Mouse (Mus musculus) limb, embryonic 12.5 days (tissue): Measurements from ENCODE around the gene Hmg20a. TPM values are rescaled to one million over a fixed set of nuclear protein-coding genes. Genes with fewer than 3 reads are reported as not detected.
A peak's percentile ranks its signal among the peaks of the same experiment; 100 is the strongest.

Source experiments
- ATAC-seq: fragments of 200-750 bp; cut with Nextera tagmentation; 2 replicates; pipeline ENCODE4 v1.8.0; 2017; ENCODE audit warnings: low read depth, moderate TSS enrichment; ENCODE audit not compliant: insufficient number of reproducible peaks, insufficient read depth, low FRiP score, low TSS enrichment
- H3K27ac ChIP-seq: fragments of 300-500 bp; sonication (generic); 2 replicates; pipeline ENCODE4 v1.5.1; 2016; ENCODE audit warnings: mild to moderate bottlenecking, moderate library complexity
- H3K27me3 ChIP-seq: fragments of 300-500 bp; sonication (generic); 2 replicates; pipeline ENCODE4 v1.6.1; 2016; ENCODE audit warnings: mild to moderate bottlenecking, moderate library complexity
- H3K36me3 ChIP-seq: fragments of 300-500 bp; sonication (generic); 2 replicates; pipeline ENCODE4 v1.6.1; 2016; ENCODE audit warnings: mild to moderate bottlenecking, moderate library complexity
- H3K4me1 ChIP-seq: fragments of 300-500 bp; sonication (generic); replicated peaks from 2 replicates; pipeline ENCODE4 v1.6.1; 2016
- H3K4me2 ChIP-seq: fragments of 300-500 bp; sonication (generic); 2 replicates; pipeline ENCODE4 v1.6.1; 2016; ENCODE audit warnings: mild to moderate bottlenecking, moderate library complexity
- H3K4me3 ChIP-seq: fragments of 300-500 bp; sonication (generic); replicated peaks from 2 replicates; pipeline ENCODE4 v1.5.1; 2016; ENCODE audit warnings: mild to moderate bottlenecking
- H3K9ac ChIP-seq: fragments of 300-500 bp; sonication (generic); replicated peaks from 2 replicates; pipeline ENCODE4 v1.6.1; 2016; ENCODE audit warnings: mild to moderate bottlenecking, moderate library complexity
- H3K9me3 ChIP-seq: fragments of 300-500 bp; sonication (generic); 2 replicates; pipeline ENCODE4 v1.6.1; 2016; ENCODE audit warnings: mild to moderate bottlenecking, moderate library complexity
- WGBS: fragments of 180-500 bp; shearing (Covaris S2); methylation state at CpG from one replicate; pipeline ENCODE4 v1.1.7; 2016; 5-methylcytosine and 5-hydroxymethylcytosine counted together
- polyA plus RNA-seq: library from polyadenylated mRNA; unstranded; fragments of >200 nt; fragmentation: Nextera tagmentation; extraction: Ambion mirVana; gene quantifications from 2 replicates; pipeline ENCODE4 v1.2.1, GENCODE M21; 2016

Hmg20a gene
- polyA plus RNA-seq, 1 experiment from 2014 or later: 72.9 TPM

GRCm38 (mm10) chr9:56527951-56528350 lies 109.5 kb downstream of the Hmg20a start:
- Histone ChIP-seq H3K9ac (no peak overlapping the region), H3K4me1 (peaks cover 13% of the 10 kb centered on the region), H3K27ac (no peak overlapping the region), H3K27me3 (no peaks in the 10 kb centered on the region), H3K4me2 (no peak overlapping the region), H3K36me3 (no peaks in the 10 kb centered on the region), H3K9me3 (no peaks in the 10 kb centered on the region), H3K4me3 (no peak overlapping the region)
- WGBS: 83% methylated on average over 4 of the region's 4 CpGs
- no peak for ATAC-seq

DNA sequence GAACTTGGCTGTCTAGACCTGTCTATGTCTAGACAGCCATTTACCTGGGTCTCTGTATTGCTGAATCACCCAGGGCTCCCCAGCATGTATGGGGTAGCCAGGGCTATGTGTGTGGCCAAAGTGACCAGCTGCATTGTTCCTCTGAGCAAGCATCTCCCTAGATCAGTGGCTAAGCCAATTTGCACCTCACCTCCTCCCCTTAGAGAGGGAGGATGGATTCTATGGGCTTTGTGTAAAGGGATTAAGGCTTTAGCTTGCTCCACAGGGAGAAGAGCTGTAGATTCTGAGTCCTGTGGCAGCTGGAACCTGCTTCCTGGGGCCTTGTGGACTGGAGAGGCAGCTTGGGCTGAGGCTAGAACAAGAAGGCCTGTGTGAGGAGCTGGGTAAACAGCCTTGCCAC lies 113.6 kb downstream of the Hmg20a start:
- H3K4me1 ChIP-seq: peaks cover 13% of the 10 kb centered on the region
- H3K27me3 ChIP-seq: peaks cover 10% of the 10 kb centered on the region; the same call in 1 of the 2 replicates
- no peak overlapping the region for H3K9ac ChIP-seq
- no peaks in the 10 kb centered on the region for H3K36me3 ChIP-seq
- ATAC-seq: no peak
- no peak overlapping the region for H3K4me2 ChIP-seq
- no peak overlapping the region for H3K27ac ChIP-seq
- H3K9me3 ChIP-seq: no peaks in the 10 kb centered on the region
- no peak overlapping the region for H3K4me3 ChIP-seq

DNA sequence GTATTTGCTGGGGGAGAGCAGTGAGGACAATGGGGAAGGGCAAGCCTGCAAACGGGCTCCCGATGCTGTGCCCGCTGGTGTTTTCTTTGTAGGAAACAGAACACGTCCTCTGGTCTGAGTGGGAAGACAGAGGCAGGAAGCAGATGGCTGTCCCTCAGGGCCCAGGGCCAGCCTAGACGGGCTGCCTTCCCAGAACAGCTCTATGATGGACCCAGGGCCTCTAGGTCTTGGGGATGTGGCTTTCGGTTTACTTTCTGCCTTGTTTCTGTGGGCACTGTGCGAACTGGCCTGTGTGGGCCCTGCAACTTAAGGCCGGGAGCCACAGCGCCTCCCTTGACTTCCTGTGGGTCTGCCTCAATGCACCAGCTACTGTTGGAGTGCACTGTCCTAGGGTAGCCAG lies 115.5 kb downstream of the Hmg20a start:
- H3K9me3 ChIP-seq: no peaks in the 10 kb centered on the region
- H3K27ac ChIP-seq: no peak overlapping the region
- no peak for ATAC-seq
- H3K36me3 ChIP-seq: no peaks in the 10 kb centered on the region
- H3K4me3 ChIP-seq: no peak overlapping the region
- H3K9ac ChIP-seq: no peak overlapping the region
- peaks cover 13% of the 10 kb centered on the region for H3K4me1 ChIP-seq
- WGBS: 74% methylated on average over 9 of the region's 9 CpGs
- peaks cover 26% of the 10 kb centered on the region for H3K27me3 ChIP-seq
- H3K4me2 ChIP-seq: no peak overlapping the region

DNA sequence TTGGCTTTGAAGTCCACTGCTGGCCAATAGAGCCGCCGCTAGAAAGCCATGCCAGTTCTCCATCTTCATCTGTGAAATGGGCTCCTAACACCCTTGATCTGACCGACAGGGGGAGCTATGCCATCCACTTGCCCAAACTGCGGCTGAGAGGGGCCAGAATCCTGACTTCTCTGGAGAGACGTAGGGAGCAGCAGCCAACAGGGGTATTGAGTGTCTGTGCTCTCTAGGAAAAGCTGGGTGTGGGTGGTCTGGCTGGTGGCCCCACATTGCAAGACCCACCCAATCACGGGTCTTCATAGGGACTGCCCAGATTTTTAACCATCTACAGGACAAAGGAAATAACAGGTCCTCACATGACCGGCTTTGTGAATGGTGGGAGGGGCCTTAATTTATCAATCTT lies 116.3 kb downstream of the Hmg20a start:
- Histone ChIP-seq H3K4me1 (peaks cover 18% of the 10 kb centered on the region), H3K36me3 (no peaks in the 10 kb centered on the region), H3K4me3 (no peak overlapping the region), H3K9ac (no peak overlapping the region), H3K4me2 (no peak overlapping the region), H3K9me3 (no peaks in the 10 kb centered on the region), H3K27ac (no peak overlapping the region), H3K27me3 (peaks cover 33% of the 10 kb centered on the region)
- 50% methylated on average over 7 of the region's 7 CpGs for WGBS
- ATAC-seq: no peak

DNA sequence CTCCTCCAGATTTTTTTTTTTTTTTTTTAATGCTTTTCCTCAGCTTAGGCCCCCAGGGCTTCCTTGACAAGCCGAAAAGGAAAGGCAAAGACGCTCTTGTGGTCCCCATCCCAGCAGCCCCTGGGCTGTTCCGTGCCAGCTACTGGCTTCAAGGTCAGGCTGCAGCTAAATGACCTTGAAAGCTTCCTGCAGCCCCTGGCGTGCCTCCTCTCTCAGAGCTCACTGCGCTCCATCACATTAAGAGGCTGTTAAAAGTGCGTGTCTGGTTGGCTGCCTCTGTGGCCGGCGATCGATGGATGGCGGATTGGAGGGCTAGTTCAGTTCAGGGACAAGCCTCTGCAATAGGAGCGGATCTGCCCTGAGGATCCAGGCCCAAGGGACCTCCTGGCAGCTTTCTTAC lies 117.0 kb downstream of the Hmg20a start:
- no peaks in the 10 kb centered on the region for H3K9me3 ChIP-seq
- no peaks in the 10 kb centered on the region for H3K36me3 ChIP-seq
- ATAC-seq: no peak
- H3K4me2 ChIP-seq: peak overlapping the region; percentile 42
- H3K4me1 ChIP-seq: peaks cover 24% of the 10 kb centered on the region
- no peak overlapping the region; the same call in 1 of the 2 replicates for H3K9ac ChIP-seq
- H3K4me3 ChIP-seq: no peak overlapping the region
- peaks cover 33% of the 10 kb centered on the region for H3K27me3 ChIP-seq
- 18% methylated on average over 11 of the region's 11 CpGs for WGBS
- H3K27ac ChIP-seq: no peak overlapping the region

DNA sequence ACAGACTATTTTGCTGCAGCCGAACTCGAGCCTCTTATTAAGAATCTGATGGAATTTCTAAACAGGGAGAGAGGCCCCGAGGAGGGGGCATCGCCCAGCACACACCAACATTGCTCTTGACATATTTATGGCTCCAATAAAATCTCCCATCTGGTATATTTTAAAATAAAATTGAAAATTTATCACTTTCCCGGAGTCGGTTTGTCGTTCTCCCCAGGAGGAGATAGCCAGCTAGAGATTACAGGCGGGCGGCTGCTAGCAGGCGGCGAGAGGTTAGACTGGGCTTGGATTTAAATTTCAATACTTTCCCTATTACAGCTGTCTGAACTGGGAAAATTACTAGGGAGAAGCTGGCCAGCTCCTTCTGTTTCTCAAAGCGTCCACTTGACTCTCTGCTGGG lies 121.6 kb downstream of the Hmg20a start:
- Histone ChIP-seq H3K4me3 (no peak overlapping the region), H3K27me3 (peaks cover 47% of the 10 kb centered on the region), H3K36me3 (no peaks in the 10 kb centered on the region), H3K4me1 (peaks cover 26% of the 10 kb centered on the region), H3K9ac (no peak overlapping the region), H3K4me2 (peak overlapping the region; percentile 35), H3K27ac (0 out of 2 replicates have a peak overlapping the region, but pooled peaks have one; percentile 41), H3K9me3 (no peaks in the 10 kb centered on the region)
- ATAC-seq: peak; percentile 58
- WGBS: 13% methylated on average over 12 of the region's 12 CpGs

DNA sequence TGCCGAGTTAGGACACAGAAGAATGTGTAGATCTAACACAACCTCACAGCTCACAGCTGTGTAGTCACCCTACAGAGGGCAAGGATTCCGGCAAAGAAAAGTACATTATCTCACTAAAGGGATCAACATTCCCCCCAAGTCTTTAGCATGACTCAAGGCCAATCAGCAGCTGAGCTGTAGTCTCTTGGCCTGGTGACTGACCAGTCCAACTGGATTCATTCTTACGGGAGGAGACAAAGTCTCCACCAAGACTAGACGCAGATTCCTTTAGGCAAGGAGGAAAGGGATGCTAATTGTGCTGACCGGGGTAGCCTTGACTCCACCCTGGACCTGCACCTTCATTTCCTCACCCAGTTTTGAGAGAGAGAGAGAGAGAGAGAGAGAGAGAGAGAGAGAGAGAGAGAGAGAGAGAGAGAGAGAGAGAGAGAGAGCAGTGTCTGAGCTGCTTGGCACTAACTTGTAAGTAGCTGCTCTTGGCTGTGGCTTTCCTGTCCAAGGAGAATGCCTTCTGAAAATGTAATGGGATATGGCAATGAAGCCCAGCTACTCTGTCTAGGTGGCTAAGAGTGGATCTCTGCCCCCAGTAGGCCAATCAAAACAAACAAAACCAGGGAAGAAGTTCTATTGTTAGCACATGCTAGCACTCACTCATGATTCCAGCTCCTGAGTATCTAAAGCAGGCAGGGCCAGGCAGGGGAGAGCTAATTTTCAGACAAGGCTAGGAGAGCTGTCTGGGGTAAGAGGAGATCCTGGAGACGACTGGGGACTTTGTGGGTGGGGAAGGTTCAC lies 126.5 kb downstream of the Hmg20a start:
- Histone ChIP-seq H3K9ac (no peak overlapping the region), H3K9me3 (no peaks in the 10 kb centered on the region), H3K4me3 (no peak overlapping the region), H3K27me3 (peaks cover 28% of the 10 kb centered on the region), H3K36me3 (no peaks in the 10 kb centered on the region), H3K4me1 (peaks cover 15% of the 10 kb centered on the region), H3K27ac (no peak overlapping the region), H3K4me2 (no peak overlapping the region)
- ATAC-seq: no peak
- WGBS: 73% methylated on average over 6 of the region's 6 CpGs

Other genes with a start within 250 kb of the Hmg20a start
- 7.2 and 9.4 TPM in 2 replicates for gene Peak1, start 542 bp upstream of the Hmg20a start, polyA plus RNA-seq